Mouse (Mus musculus) lung, postnatal 0 days (tissue): ENCODE data around the gene Dazap2. TPM values are rescaled to one million over a fixed set of nuclear protein-coding genes. Genes with fewer than 3 reads are reported as not detected.
A peak's percentile ranks its signal among the peaks of the same experiment; 100 is the strongest.
"Not testable (repeated sequence)": the region's sequence is repeated elsewhere in the genome, so short reads cannot be mapped to it uniquely, and the experiment has no call there.

Source experiments
- ATAC-seq: fragments of 200-750 bp; cut with Nextera tagmentation; 2 replicates; pipeline ENCODE4 v1.8.0; 2017; ENCODE audit warnings: moderate library complexity
- DNase-seq: peaks from one replicate; pipeline ENCODE4 v3.0.0-alpha.2; 2016; ENCODE audit warnings: low spot score
- H3K27ac ChIP-seq: fragments of 300-500 bp; sonication (generic); 2 replicates; pipeline ENCODE4 v1.5.1; 2014; ENCODE audit warnings: antibody characterized with exemption, mild to moderate bottlenecking, low read length, mixed read lengths
- H3K27me3 ChIP-seq: fragments of 300-500 bp; sonication (generic); replicated peaks from 2 replicates; pipeline ENCODE4 v1.6.1; 2014; ENCODE audit warnings: low read length, mixed read lengths; ENCODE audit not compliant: insufficient read depth
- H3K36me3 ChIP-seq: fragments of 300-500 bp; sonication (generic); 2 replicates; pipeline ENCODE4 v1.6.1; 2014; ENCODE audit warnings: low read length, mixed read lengths; ENCODE audit not compliant: insufficient read depth
- H3K4me1 ChIP-seq: fragments of 300-500 bp; sonication (generic); 2 replicates; pipeline ENCODE4 v1.6.1; 2014; ENCODE audit warnings: antibody characterized with exemption, low read depth, low read length, mixed read lengths; ENCODE audit not compliant: insufficient read depth
- H3K4me2 ChIP-seq: fragments of 300-500 bp; sonication (generic); replicated peaks from 2 replicates; pipeline ENCODE4 v1.6.1; 2014; ENCODE audit warnings: low read depth, mild to moderate bottlenecking, low read length, moderate library complexity, mixed read lengths
- H3K4me3 ChIP-seq: fragments of 300-500 bp; sonication (generic); 2 replicates; pipeline ENCODE4 v1.5.1; 2014; ENCODE audit warnings: low read depth, low read length
- H3K9ac ChIP-seq: fragments of 300-500 bp; sonication (generic); replicated peaks from 2 replicates; pipeline ENCODE4 v1.6.1; 2014; ENCODE audit warnings: low read depth, mild to moderate bottlenecking
- H3K9me3 ChIP-seq: fragments of 300-500 bp; sonication (generic); 2 replicates; pipeline ENCODE4 v1.6.1; 2016; ENCODE audit warnings: low read length, mixed read lengths
- CTCF ChIP-seq: IDR thresholded peaks from 2 replicates; pipeline ENCODE4 v1.5.1; 2016; ENCODE audit warnings: antibody characterized with exemption, mild to moderate bottlenecking
- EP300 ChIP-seq: IDR thresholded peaks from 2 replicates; pipeline ENCODE4 v1.6.1; 2016; ENCODE audit warnings: antibody characterized with exemption, mild to moderate bottlenecking, control low read depth
- WGBS: fragments of 180-500 bp; shearing (Covaris S2); extraction: QIAGEN DNeasy Blood & Tissue Kit; methylation state at CpG from one replicate; pipeline ENCODE4 v1.1.7; 2014; 5-methylcytosine and 5-hydroxymethylcytosine counted together
- polyA plus RNA-seq: library from polyadenylated mRNA; unstranded; fragments of >200 nt; fragmentation: Nextera tagmentation; extraction: Ambion mirVana; gene quantifications from 2 replicates; pipeline ENCODE4 v1.2.1, GENCODE M21; 2015

Gene Dazap2
- polyA plus RNA-seq, 1 experiment from 2014 or later, result 299 TPM

GRCm38 (mm10) chr15:100614218-100614995, 742 bp upstream of the Dazap2 start:
- Histone ChIP-seq H3K27me3 (no peaks in the 10 kb centered on the region), H3K27ac (peak overlapping the region; percentile 100), H3K4me1 (peaks cover 7% of the 10 kb centered on the region; the same call in 1 of the 2 replicates), H3K9ac (peak overlapping the region; percentile 37), H3K4me2 (peak overlapping the region; percentile 69), H3K9me3 (no peaks in the 10 kb centered on the region), H3K4me3 (peak overlapping the region; percentile 97), H3K36me3 (peaks cover 16% of the 10 kb centered on the region; the same call in 1 of the 2 replicates)
- TF ChIP-seq EP300, result no peak; the same call in 1 of the 2 replicates
- TF ChIP-seq CTCF, result 0 out of 2 replicates have a peak, but pooled peaks have one; percentile 10
- DNase-seq, result no peak
- 9% methylated on average over 43 of the region's 43 CpGs for WGBS
- ATAC-seq, result peak; percentile 15

GRCm38 (mm10) chr15:100615825-100616220, 674 bp downstream of the Dazap2 start:
- peak; percentile 93 for DNase-seq
- peak; percentile 83 for ATAC-seq
- H3K27ac ChIP-seq, result peak overlapping the region; percentile 100
- H3K27me3 ChIP-seq, result no peaks in the 10 kb centered on the region
- peaks cover 27% of the 10 kb centered on the region; the same call in 1 of the 2 replicates for H3K36me3 ChIP-seq
- peaks cover 7% of the 10 kb centered on the region; the same call in 1 of the 2 replicates for H3K4me1 ChIP-seq
- H3K9ac ChIP-seq, result peak overlapping the region; percentile 98
- TF ChIP-seq CTCF, result no peak
- no peak for TF ChIP-seq EP300
- peak overlapping the region; percentile 97 for H3K4me3 ChIP-seq
- peak overlapping the region; percentile 58 for H3K4me2 ChIP-seq
- WGBS, result under 1% methylated on average over 25 of the region's 43 CpGs
- H3K9me3 ChIP-seq, result no peaks in the 10 kb centered on the region

GRCm38 (mm10) chr15:100616221-100616620, 1.1 kb downstream of the Dazap2 start:
- DNase-seq, result no peak
- H3K4me1 ChIP-seq, result peaks cover 7% of the 10 kb centered on the region; the same call in 1 of the 2 replicates
- H3K27ac ChIP-seq, result peak overlapping the region; percentile 100
- under 1% methylated on average over 19 of the region's 19 CpGs for WGBS
- H3K4me3 ChIP-seq, result peak overlapping the region; percentile 97
- H3K4me2 ChIP-seq, result peak overlapping the region; percentile 58
- ATAC-seq, result no peak
- no peaks in the 10 kb centered on the region for H3K27me3 ChIP-seq
- H3K9ac ChIP-seq, result peak overlapping the region; percentile 98
- TF ChIP-seq EP300 (no peak), CTCF (no peak)
- H3K9me3 ChIP-seq, result no peaks in the 10 kb centered on the region
- H3K36me3 ChIP-seq, result peaks cover 27% of the 10 kb centered on the region; the same call in 1 of the 2 replicates

- ATAC-seq, result no peak
- Histone ChIP-seq H3K27ac (no peak overlapping the region), H3K4me2 (no peak overlapping the region), H3K9me3 (no peaks in the 10 kb centered on the region), H3K4me1 (no peaks in the 10 kb centered on the region), H3K4me3 (no peak overlapping the region), H3K27me3 (no peaks in the 10 kb centered on the region), H3K9ac (no peak overlapping the region), H3K36me3 (peaks cover 27% of the 10 kb centered on the region; the same call in 1 of the 2 replicates)
- TF ChIP-seq CTCF (no peak), EP300 (no peak)
- DNase-seq, result no peak
- 62% methylated on average over 7 of the region's 7 CpGs for WGBS
These were observed 4.1 kb downstream of the Dazap2 start for GRCm38 (mm10) chr15:100619200-100619599.

GRCm38 (mm10) chr15:100621671-100622070, 6.5 kb downstream of the Dazap2 start:
- Histone ChIP-seq H3K27ac (peak overlapping the region; percentile 60), H3K36me3 (peaks cover 27% of the 10 kb centered on the region; the same call in 1 of the 2 replicates)
- 56% methylated on average over 9 of the region's 9 CpGs for WGBS
- H3K27me3 ChIP-seq, H3K4me1 ChIP-seq, H3K9me3 ChIP-seq, DNase-seq, H3K4me2 ChIP-seq, H3K4me3 ChIP-seq, H3K9ac ChIP-seq: not testable (repeated sequence)
- peak; percentile 64 for ATAC-seq

- no peak for TF ChIP-seq CTCF
- peak; percentile 50; the same call in 1 of the 2 replicates for TF ChIP-seq EP300
- DNase-seq (peak; percentile 60), ATAC-seq (peak; percentile 85)
- no peak overlapping the region for H3K4me3 ChIP-seq
- 60% methylated on average over 7 of the region's 7 CpGs for WGBS
- peaks cover 27% of the 10 kb centered on the region; the same call in 1 of the 2 replicates for H3K36me3 ChIP-seq
- H3K9me3 ChIP-seq, result no peaks in the 10 kb centered on the region
- no peak overlapping the region for H3K9ac ChIP-seq
- H3K4me1 ChIP-seq, result no peaks in the 10 kb centered on the region
- no peak overlapping the region for H3K4me2 ChIP-seq
- H3K27ac ChIP-seq, result peak overlapping the region; percentile 60
- H3K27me3 ChIP-seq, result no peaks in the 10 kb centered on the region
These were observed 7.0 kb downstream of the Dazap2 start for GRCm38 (mm10) chr15:100622164-100622563.
